8 mouse cellular contexts compared by ENCODE assay signal in genomic region chr8:104247908-104248275, GRCm38 (mm10). TPM values are rescaled to one million over a fixed set of nuclear protein-coding genes. Genes with fewer than 3 reads are reported as not detected.
DNase-seq lines count a peak whose midpoint lies in the region; ATAC-seq lines count a peak whose summit lies in the region.

No protein-coding gene starts in this region.

- H3K9me3 ChIP-seq in forebrain, embryonic 13.5 days (replicated peaks), result no peaks in the 10 kb centered on the region
- H3K9me3 ChIP-seq in midbrain, embryonic 10.5 days (replicated peaks), result no peaks in the 10 kb centered on the region

- H3K4me3 ChIP-seq in forebrain, embryonic 13.5 days, result peak overlapping the region; percentile 90
- H3K4me3 ChIP-seq in midbrain, embryonic 10.5 days, result peak overlapping the region; percentile 95

- intact Hi-C loops in left cerebral cortex, postnatal 10 days (cut with DNase I), result loop anchor here (10.0 kb wide), 1 partner anchor 187 kb away; no protein-coding TSS in a partner anchor

- peak overlapping the region; percentile 92 for H3K9ac ChIP-seq in forebrain, embryonic 13.5 days

- H3K27me3 ChIP-seq in forebrain, embryonic 13.5 days, result no peaks in the 10 kb centered on the region
- no peaks in the 10 kb centered on the region for H3K27me3 ChIP-seq in midbrain, embryonic 10.5 days (ENCODE audit: low read depth, poor library complexity, severe bottlenecking)

- H3K4me1 ChIP-seq in forebrain, embryonic 13.5 days, result peaks cover 25% of the 10 kb centered on the region
- H3K4me1 ChIP-seq in midbrain, embryonic 10.5 days, result peaks cover 33% of the 10 kb centered on the region

- DNase-seq in lung, adult 18-20 months, result peak; percentile 18 to 19
- DNase-seq in lung, postnatal 25 days (ENCODE audit: low spot score), result no peak
- DNase-seq in brain, adult 2 months (ENCODE audit: low read depth, low spot score), result peak; percentile 55
- peak; percentile 24 for DNase-seq in kidney, postnatal 10 days
- no peak for DNase-seq in midbrain, embryonic 10.5 days (ENCODE audit: low spot score)
- peak; percentile 51 for DNase-seq in thymus, postnatal 4 days
- DNase-seq in left cerebral cortex, postnatal 10 days (ENCODE audit: extremely low spot score in 1 of 2, low spot score in 2 of 2), result no peak

- 3% methylated on average over 11 of the region's 11 CpGs for WGBS in forebrain, embryonic 13.5 days
- 2% methylated on average over 11 of the region's 11 CpGs for WGBS in midbrain, embryonic 10.5 days

- H3K4me2 ChIP-seq in forebrain, embryonic 13.5 days, result peak overlapping the region; percentile 89

- peak; percentile 2; the same call in 1 of the 2 replicates for ATAC-seq in forebrain, embryonic 13.5 days

- H3K27ac ChIP-seq in forebrain, embryonic 13.5 days, result peak overlapping the region; percentile 57; the same call in 1 of the 2 replicates
- H3K27ac ChIP-seq in midbrain, embryonic 10.5 days (replicated peaks), result peak overlapping the region; percentile 88

- peaks cover 18% of the 10 kb centered on the region for H3K36me3 ChIP-seq in forebrain, embryonic 13.5 days (ENCODE audit: poor library complexity, severe bottlenecking)
- peaks cover 8% of the 10 kb centered on the region for H3K36me3 ChIP-seq in midbrain, embryonic 10.5 days

RNA-seq across cellular contexts. Expression of gene Tk2, which starts 0.5 kb away (rescaled TPM):
- polyA plus RNA-seq in forebrain, embryonic 13.5 days (2015; fragmentation: Nextera tagmentation; extraction: Ambion mirVana), result 39.1 and 41.1 TPM in 2 replicates
- polyA plus RNA-seq in midbrain, embryonic 10.5 days (2016; fragmentation: Nextera tagmentation; extraction: Ambion mirVana), result 29.3 and 30.3 TPM in 2 replicates
- 10 to 100 TPM; 40.6 to 41.1 TPM for total RNA-seq in left cerebral cortex, postnatal 10 days (2021)

RNA-seq across cellular contexts. Expression of gene Cklf, which starts 2.8 kb away (rescaled TPM):
- 41.3 and 44.1 TPM in 2 replicates for polyA plus RNA-seq in forebrain, embryonic 13.5 days (2015; fragmentation: Nextera tagmentation; extraction: Ambion mirVana)
- polyA plus RNA-seq in midbrain, embryonic 10.5 days (2016; fragmentation: Nextera tagmentation; extraction: Ambion mirVana), result 44.1 and 45.6 TPM in 2 replicates
- total RNA-seq in left cerebral cortex, postnatal 10 days (2021), result 10 to 100 TPM; 12.5 to 13.0 TPM

RNA-seq across cellular contexts. Expression of gene Cmtm2a, which starts 45.1 kb away (rescaled TPM):
- not detected in 2 replicates for polyA plus RNA-seq in forebrain, embryonic 13.5 days (2015; fragmentation: Nextera tagmentation; extraction: Ambion mirVana)
- polyA plus RNA-seq in midbrain, embryonic 10.5 days (2016; fragmentation: Nextera tagmentation; extraction: Ambion mirVana), result not detected in 2 replicates
- total RNA-seq in left cerebral cortex, postnatal 10 days (2021), result not detected

Comparison
In these comparisons a context has a peak if more than half of its experiments do, and no peak if none do; other contexts are left out.
1. DNase-seq: peak in lung, adult 18-20 months (2 of 2), brain, adult 2 months (single experiment), kidney, postnatal 10 days (single experiment) and thymus, postnatal 4 days (single experiment); none in lung, postnatal 25 days (single experiment), midbrain, embryonic 10.5 days (single experiment) and left cerebral cortex, postnatal 10 days (0 of 2).